Mouse (Mus musculus) layer of hippocampus, adult 9-11 months (tissue): ENCODE data around the gene Strbp.

ENCODE experiments used
- DNase-seq: peaks from one replicate; pipeline ENCODE4 v3.0.0; 2022

Strbp gene

DNA sequence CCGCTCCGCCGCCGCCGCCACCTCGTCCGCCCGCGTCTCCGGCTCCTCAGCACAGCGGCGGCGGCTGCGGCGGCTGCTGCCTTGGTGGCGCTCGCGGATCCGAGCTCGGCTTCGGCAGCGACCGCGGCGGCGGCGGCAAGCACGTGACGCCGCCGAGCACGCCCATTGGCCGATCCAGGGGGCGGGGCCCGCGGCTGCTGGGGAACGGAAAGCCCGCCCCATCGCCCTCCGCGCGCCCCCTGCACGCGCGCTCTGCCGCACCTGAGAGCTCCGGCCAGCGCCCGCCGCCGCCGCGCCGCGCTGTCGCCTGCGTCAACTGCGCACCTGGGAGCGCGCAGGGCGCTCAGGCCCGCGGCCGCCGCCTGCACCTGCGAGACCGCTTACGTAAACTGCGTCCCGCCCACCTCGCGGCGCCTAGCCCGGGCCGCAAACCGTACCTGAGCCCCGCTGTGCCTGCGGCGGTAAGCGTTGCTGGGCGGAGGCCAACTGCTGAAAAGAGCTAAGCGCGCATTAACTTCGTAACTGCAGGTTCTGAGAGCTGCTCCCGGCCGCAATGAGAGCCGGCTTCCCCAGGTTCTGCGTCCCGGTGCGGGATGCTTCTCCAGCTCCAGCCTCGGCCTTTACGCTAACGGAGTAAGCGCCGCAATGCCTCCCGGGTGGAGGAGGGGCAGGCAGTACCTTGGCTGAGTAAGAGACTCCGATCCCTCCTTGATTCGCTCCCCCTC lies at the start of gene Strbp:
Gene Strbp (minus strand): TSS at position 630 of the 725 bp plus-strand sequence.
- peak; percentile 94 for DNase-seq

DNA sequence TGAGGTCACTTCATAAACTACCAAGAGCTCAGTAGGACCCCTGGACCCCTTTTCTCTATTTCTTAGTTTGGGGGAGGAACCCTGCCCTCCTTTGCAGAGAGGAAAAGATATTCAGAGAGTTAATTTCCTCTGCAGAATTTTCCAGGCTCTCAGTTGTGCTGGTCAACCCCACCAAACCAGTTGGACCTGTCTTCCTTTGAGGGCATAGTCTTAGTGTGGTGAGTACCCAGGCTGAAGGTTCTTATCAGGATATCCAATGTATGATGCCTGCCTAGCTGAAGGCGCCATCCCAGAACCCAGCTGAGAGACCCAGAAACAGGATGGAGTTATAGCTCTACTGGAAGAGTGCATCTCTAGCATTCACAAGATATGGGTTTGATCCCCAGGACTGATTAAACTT lies 47.5 kb upstream of the Strbp start:
- DNase-seq: no peak

DNA sequence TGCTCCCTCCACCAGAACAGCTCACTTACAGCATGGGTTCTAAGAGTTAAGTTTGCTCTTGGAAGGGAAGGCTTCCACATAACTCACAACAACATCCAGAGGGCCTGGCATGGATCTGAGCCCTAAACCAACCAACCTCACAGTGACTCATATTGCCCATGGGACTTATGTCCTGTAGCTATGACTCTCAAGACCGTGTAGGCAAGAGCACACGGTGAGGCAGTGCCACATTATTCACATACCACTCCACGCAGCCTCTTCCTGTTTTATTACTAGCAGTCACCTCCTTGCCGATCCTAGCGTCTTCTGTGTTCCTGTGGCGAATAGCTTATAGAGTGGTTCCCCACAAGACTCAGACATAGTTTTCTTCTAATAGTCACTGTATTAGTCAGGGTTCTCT lies 45.7 kb upstream of the Strbp start:
- DNase-seq: no peak

DNA sequence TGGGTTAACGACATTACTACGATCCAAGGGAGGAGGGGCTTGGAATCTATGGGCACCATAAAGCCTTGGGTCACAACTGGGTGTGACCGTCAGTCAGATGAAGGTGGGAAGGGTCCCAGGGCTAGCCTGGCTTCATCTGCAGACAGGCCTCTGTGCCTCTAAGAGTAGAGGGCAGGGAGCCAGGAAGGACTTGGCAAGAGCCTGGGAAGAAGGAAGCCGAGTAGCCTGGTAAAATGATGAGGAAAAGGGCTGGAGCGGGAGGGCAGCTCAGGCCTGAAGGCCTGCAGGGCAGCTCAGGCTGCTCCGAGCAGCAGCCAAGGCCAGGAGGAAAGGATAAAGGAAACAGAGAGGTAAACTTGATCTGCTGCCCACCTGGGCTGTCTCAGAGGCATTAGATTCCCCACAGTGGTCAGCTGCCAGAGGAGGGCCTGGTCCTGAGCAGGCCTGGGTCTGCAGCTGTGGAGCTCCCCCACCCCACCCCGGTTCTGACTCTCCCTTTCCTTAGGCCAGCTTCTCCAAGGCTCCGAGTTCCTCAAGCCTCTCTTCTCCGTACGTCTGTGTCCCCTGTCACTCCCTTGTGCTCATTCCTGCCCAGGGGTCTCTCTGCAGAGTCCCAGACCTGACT lies 44.9 kb upstream of the Strbp start:
- no peak for DNase-seq

DNA sequence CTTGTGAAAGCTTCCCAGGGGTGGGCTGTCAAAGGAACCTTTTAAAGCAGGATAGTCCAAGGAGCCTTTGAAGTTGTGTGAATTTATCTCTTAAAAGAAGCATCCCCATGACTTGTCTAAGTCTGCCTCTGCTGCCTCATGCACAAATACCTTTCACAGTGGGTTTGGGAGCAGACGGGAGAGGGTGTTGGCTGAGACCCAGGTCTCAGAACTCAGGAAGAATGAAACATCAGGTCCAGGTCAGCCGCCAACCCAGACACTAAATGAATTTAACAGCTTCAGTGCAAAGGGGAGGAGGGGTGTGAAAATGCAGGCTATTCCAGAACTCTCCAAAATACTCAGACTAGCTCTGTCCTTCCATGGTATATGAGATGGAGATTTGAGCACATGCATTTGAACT lies 44.2 kb upstream of the Strbp start:
- no peak for DNase-seq

DNA sequence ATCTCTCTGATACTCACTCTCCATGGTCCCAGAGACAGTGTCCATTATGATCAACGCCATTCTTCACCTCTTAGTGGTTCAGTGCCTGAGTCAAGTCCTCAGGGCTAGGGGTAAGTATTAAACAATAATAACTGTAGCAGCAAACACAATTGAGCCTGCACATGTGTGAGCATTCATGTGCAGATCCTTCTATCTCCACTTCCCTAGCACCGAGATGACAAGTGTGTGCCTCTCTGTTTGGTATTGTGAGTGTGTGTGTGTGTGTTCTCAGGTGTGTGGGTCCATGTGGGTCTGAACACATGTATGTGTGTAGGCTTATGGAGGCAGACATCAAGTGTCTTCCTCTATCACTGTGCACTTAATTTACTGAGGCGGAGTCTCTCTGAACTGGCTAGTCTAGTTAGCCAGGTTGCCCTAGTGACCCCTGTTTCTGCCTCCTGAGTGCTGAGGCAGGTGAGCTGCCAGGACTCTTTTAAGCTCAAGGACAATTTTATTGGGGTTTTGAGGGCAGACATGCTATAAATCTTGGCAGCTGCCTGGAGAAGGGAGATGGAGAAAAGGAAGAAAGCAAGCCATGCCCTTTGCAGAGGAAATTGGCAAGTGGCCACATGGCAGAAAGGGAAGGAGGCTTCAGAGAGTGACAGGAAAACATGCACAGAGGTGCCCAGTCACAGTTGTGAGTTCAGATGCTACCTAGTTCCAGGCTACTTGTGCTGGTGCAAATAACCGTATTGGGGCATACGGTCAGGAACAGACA lies 42.8 kb upstream of the Strbp start:
- DNase-seq: no peak

DNA sequence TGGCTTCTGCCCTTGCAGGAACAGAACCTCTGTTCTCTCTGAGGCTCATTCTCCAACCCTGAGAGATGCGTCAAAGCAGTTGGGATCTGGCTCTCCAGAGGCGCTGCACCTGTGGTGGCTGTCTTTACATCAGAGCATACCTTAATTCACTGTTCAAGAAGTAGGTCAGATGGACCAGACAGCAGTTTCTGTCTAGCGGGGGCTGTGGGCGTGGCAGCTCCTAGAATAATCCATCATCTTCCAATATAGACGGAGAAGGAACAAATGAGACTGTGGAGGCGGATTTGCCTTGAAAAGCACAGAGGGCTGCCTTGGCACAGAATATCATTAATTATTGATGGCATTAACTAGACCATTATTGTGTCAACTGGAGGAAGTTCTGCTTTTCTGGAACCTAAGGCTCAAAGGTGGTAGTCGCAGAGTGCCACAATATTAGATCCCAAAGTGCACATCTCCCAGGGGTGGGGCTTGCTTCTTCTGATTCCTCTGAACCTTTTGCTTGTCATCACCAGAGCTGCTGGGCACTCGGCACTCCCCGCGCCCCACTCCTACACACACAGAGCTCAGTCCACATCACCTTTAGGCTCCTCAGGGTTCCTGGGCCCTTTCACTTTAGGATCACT lies 41.2 kb upstream of the Strbp start:
- no peak for DNase-seq

DNA sequence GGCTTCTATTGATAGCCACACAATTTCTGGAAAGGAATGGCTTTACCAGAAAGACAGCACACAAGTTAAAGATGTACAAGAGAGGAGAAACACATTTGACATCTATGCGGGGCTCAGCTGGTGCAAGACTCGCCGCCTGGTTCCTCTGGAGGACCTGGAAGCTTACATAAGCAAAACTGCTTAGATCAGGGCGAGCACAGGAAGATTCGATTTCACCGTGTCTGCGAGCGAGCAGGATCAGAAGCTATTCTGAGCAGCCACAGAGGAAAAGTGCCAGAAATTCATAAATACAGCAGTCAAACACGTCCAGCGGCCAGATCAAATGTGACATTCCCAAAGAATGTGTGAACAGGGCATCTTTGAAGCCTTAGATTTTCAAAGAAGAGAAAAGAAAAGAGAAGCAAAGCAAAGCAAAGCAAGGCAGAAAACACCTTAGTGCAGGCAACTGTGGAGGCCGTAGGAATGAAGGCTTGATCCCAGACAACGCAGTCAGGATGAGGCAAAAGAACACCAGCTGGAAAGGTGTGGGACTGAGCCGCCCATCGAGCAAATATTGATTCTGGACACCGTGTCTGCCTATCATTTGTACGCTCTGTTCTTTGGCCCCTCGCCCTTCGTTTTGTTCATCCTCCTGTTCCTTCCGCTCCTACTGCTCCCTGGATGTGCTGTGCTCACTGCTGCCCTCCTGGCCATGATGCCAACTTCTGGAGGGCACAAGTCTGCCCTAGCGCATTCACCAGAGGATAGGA lies 38.3 kb upstream of the Strbp start:
- DNase-seq: no peak

DNA sequence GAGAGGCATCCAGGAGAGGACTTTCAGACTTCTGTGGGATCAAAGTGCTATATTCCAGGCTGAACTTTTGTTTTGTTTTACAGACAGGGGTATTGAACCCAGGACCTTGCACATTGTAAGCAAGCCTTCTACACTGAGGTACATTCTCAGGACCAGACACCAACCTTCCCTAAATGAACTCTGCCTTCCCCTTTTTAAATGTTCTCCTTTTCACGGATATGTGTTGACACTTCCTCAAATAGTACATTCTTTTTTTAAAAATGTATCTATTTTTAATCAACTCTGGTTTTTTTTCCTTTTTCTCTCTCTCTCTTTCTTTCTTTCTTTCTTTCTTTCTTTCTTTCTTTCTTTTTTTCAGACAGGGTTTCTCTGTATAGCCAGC lies 32.1 kb upstream of the Strbp start:
- DNase-seq: no peak

DNA sequence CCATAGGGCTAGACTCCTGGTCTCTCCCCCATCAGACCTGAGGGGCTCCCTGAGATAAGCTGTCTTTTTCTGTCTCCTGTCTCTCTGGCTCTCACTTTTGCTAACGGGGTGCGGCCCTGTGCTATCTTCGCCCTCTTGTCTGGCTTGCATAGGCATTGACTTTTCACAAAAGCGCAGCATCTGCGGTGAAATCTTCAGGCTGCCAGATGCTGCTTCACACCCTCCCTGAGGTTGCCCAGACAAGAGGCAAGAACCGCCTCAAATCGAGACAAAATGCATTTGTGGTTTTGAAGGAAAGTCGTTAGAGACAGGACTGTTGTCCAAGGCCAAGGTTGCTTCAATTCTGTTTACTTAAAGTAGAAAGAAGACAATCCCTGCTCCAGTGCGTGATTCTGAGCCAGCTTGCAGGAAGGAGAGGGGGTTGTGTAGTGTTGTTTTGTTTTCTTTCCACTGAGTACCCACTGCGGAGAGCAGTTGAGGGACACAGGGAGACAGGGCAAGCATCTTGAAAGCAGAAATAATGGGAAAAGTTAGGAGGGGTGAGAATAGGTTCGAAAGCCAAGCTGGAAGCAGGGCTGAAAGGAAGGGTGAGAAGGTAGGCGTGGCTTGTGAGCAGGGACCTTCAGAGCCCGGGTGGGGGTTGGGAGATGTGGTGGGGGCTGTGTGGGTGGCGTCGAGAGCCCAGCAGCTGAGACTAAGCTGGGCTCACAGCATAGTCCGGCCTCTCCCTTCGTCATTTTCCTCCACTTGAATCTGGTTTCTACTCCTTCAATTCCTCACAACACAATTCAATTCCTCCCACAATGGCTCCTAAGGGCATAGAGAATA lies 31.5 kb upstream of the Strbp start:
- DNase-seq: no peak

DNA sequence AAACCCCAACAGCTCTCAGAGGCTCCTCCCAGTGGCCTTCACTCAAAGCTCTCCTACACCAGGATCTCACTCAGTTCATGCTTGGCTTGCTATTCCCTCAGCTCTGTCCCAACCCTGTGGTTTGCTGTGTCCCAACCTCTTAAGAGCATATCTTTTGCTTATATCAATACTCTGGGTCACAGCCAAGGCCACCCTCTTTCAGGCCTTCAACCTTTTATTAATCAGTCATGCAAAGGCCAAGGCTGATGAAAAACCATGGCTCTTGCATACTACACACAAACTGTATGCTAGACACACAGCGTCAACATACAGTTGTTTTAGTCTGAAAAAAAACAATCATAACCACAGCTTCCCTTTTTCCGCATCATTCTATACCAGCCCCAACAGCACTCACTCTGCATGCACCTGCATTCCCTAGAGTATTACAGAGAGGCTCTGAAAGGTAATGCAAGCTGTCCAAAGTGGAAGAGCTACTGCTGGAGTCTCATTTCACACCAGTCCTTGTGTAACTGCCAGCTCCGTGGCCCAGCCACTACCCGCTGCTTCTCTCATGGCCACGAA lies 27.7 kb upstream of the Strbp start:
- DNase-seq: no peak

DNA sequence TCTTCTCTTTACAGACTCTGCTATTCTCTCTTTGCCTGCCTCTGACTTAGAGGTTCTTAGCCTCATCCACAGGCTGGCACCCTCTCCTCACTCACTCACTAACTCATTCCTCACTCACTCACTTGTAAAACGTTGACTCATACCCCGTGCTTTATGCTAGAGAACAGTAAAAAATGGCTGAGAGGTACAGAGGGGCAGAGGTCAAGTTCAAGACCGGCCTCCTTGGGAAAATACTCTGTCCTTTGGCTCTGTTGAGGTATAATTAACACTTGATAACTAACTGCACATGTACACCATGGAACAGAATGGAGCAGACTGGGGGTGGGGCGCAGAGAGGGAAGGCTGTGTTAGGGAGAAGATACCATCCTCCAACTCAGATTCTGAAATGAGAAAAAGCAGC lies 20.6 kb upstream of the Strbp start:
- DNase-seq: no peak

DNA sequence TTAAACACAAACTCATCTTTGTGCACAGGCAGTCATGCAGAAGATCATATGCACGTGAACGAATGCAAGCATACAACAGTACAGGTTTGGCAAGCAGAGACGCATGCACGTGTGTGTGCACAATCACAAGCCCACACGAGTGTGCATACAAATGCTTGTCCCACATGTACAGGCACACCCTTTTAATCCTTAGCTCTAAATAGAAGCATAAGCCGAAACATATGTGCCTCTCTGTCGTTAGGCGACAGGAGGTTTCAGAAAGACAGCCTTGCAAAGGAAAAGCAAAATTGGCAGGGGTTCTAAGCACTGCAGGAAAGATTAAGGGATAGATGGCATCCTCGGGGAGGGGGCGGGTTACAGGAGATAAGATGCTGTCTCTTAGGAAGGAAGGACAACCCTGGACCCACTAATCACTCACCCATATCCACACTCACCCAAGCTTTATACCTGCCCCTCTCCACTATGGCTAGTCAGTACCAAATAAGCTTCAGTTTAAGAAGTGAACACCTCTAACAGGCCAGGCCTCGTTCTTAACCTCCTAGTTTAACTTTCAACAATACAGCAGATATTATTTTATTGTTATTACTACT lies 19.9 kb upstream of the Strbp start:
- peak; percentile 49 for DNase-seq

DNA sequence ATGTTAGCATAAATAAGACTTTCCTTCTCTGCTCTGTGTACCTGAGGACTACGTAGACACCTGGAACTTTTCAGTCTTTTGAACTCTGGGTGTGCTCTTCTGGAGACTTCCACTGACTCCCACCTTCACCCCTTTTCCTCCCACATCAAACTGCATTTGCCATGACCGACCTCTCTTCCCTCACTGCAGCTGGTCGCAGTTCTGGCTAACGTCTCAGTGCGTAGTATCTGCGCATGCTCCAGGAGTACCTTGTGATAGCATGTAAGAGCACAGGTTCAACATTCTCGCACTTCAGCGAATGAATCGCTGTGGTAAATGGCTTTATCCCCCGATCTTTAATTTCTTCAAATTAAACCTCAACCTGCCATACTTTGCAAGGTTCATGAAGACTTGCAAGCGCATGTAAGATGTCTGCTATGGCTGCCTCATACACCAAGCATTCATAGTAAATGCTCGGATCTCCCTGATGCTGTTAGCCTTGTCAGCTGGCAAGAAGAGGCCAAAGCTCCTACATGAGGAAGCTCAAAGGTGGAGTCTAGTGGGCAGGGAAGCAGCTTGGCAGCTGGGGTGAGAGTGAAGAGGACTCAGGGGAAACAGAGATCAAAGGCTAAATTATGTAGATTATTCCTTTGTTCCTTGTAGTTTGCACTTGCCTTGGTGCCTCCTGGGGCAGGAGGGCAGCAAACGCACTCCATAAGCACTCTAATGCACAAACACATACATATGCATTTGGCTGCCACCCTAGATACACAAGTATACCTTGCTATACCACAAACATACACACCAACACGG lies 19.2 kb upstream of the Strbp start:
- DNase-seq: no peak

DNA sequence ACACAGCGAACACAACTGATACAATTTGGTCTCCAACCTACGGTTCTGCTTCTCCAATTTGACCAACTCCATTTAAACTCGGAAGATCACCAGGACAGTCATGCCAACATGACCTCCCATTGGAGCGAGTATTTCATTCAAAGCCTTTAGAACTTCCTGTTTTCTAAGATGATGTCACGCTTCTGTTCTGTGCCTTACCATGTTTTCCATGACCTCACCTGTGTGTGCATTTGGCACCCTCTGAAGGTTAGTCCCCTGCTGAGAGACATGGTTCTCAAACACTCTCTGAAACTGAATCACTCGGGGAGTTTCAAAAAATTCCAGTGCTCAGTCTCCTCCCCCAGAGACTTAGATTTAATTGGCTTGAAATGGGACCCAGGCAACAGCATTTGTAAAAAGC lies 12.6 kb upstream of the Strbp start:
- no peak for DNase-seq

DNA sequence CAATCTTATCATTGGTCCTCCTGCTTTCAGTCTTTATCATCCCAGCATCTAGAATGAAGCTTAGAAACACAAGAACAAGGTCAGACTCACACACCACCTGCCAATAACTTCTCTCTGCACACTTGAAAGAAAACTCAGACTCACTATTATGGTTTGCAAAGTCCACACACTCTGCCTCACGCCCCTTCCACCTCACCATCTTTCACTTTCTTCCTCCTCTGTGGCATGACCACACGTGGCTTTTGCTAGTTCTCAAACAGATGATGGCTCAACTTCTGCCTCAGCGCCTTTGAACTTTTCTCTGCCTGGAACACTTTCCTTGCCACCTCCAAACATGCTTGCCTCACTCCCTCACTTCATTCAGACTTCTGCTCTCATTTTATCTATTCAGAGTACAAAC lies 11.7 kb upstream of the Strbp start:
- no peak for DNase-seq

DNA sequence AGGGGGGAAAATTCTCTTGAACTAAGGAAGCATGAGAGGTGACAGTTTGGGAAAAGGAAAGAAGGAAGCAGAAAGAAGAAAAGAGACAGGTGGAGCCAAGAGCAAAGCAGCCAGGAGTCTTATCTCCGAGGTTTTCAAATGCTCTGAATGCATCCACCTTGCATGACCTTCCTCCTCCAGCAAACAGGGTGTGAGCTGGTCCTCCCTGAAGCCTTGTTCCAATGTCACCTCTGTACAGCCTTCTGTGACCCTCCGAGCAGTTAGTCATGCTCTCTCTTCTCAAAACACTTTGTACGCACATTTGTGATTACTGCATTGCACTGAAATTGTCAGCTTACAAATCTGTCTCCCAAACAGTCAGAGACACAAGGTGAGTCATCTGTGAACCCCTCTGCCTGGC lies 9.4 kb upstream of the Strbp start:
- no peak for DNase-seq

DNA sequence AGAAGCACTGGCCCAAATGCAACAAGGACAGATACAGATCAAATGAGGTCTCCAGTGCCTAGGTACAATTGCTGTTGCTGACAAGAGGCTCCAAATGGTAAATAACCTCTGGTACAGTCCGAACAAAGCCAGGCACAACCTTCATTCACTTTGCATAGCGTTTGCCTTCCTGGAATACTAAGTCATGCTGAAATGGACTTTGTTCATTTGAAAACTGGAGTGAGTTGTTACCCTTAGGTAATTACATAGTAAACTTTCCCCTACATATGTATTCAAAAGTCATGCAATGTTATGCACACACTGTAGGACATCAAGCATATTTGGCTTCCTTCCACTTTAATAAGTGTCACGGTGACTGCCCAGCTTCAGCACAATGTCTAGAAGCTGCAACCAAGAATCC lies 5.2 kb upstream of the Strbp start:
- no peak for DNase-seq

DNA sequence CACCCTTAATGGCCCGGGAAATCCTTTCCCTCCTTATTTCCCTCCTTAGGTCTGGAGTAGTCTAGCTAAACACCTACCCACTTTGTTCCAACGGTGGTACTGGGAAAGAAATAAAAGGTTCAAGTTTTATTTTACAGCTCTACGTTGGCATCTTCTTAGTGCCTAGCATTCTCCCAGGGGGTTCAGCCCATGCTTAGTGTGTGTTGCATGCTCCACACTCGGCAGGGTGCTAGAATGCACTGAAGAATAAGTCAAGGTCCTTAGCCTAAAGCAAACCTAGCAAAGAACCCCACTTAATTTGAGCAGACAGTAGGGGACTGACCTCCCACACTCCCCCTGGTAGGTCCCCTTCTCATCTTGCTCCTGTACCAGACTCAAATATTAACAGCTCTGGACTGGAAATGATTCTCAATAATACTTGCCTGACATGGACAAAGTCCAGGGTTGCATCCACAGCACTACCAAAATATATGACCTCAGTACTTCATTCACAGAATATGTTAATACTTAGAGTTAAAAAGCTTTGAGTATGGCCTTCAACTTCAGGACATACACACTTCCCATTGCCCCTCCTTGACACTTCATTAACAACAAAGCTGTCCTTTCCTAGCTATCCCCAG lies 592 bp upstream of the Strbp start:
- DNase-seq: peak; percentile 17
